ENCODE assay signal across 19 mouse cellular contexts in genomic region chr3:95294718-95295117, GRCm38 (mm10). TPM values are rescaled to one million over a fixed set of nuclear protein-coding genes. Genes with fewer than 3 reads are reported as not detected.
DNase-seq lines count a peak whose midpoint lies in the region; ATAC-seq and TF ChIP-seq lines count a peak whose summit lies in the region.
"Had no signal": no experiment of that assay in that cellular context is flagged by ENCODE, and none has a peak within 500 bp of the region (broad histone marks: within the 10 kb centered on the region; RNA-seq: fewer than 3 reads in every experiment).

No protein-coding gene starts in this region.

- DNase-seq in embryonic facial prominence, embryonic 10.5 days (ENCODE audit: low spot score), result no peak
- no peak for DNase-seq in liver, embryonic 11.5 days (ENCODE audit: low spot score)
- DNase-seq in layer of hippocampus, postnatal 14 days (ENCODE audit: low spot score in 2 of 2), result no peak
- no peak for DNase-seq in kidney, adult 8-10 months
- DNase-seq in kidney, postnatal 4 days, result no peak
- DNase-seq: adrenal gland, postnatal 14 days; cerebellum, adult 11 months; gastrocnemius, postnatal 36 days; liver, embryonic 13.5 days had no signal

- H3K27ac ChIP-seq in embryonic facial prominence, embryonic 13.5 days, result peak overlapping the region; percentile 60; the same call in 1 of the 2 replicates
- H3K27ac ChIP-seq in embryonic facial prominence, embryonic 10.5 days (replicated peaks), result no peak overlapping the region
- H3K27ac ChIP-seq in ES-Bruce4 (ENCODE audit: insufficient read depth, low read length), result peak overlapping the region; percentile 11; the same call in 1 of the 2 replicates
- peak overlapping the region; percentile 34; the same call in 1 of the 2 replicates for H3K27ac ChIP-seq in liver, embryonic 11.5 days (ENCODE audit: low read depth, low read length)
- H3K27ac ChIP-seq: hindbrain, embryonic 12.5 days had no signal

- H3K36me3 ChIP-seq in embryonic facial prominence, embryonic 13.5 days, result peaks cover 80% of the 10 kb centered on the region
- peaks cover 76% of the 10 kb centered on the region for H3K36me3 ChIP-seq in embryonic facial prominence, embryonic 10.5 days (replicated peaks)
- H3K36me3 ChIP-seq in ES-Bruce4 (ENCODE audit: control insufficient read depth, insufficient read depth, low read length, poor library complexity, severe bottlenecking), result peaks cover 12% of the 10 kb centered on the region
- peaks cover 14% of the 10 kb centered on the region for H3K36me3 ChIP-seq in liver, embryonic 11.5 days (ENCODE audit: control insufficient read depth, insufficient read depth, low read length)
- H3K36me3 ChIP-seq in megakaryocyte, embryonic 14.5 days (replicated peaks; ENCODE audit: low read length), result peaks cover 97% of the 10 kb centered on the region

- H3K9ac ChIP-seq in embryonic facial prominence, embryonic 13.5 days, result no peak overlapping the region
- no peak overlapping the region for H3K9ac ChIP-seq in ES-Bruce4 (ENCODE audit: low read depth, poor library complexity, severe bottlenecking)
- no peak overlapping the region for H3K9ac ChIP-seq in liver, embryonic 11.5 days (ENCODE audit: low read depth, low read length)
- H3K9ac ChIP-seq: hindbrain, embryonic 12.5 days; liver, embryonic 13.5 days; lung, embryonic 15.5 days had no signal

- H3K4me3 ChIP-seq in embryonic facial prominence, embryonic 13.5 days, result no peak overlapping the region
- no peak overlapping the region for H3K4me3 ChIP-seq in embryonic facial prominence, embryonic 10.5 days
- H3K4me3 ChIP-seq in ES-Bruce4 (ENCODE audit: low read depth, low read length), result no peak overlapping the region
- H3K4me3 ChIP-seq in liver, embryonic 11.5 days (ENCODE audit: low read depth, low read length), result no peak overlapping the region
- H3K4me3 ChIP-seq in megakaryocyte, embryonic 14.5 days (replicated peaks), result peak overlapping the region; percentile 62
- H3K4me3 ChIP-seq: hindbrain, embryonic 12.5 days; liver, embryonic 13.5 days; lung, embryonic 15.5 days had no signal

- no peaks in the 10 kb centered on the region for H3K27me3 ChIP-seq in embryonic facial prominence, embryonic 13.5 days
- H3K27me3 ChIP-seq in embryonic facial prominence, embryonic 10.5 days (replicated peaks; ENCODE audit: low read depth, poor library complexity, severe bottlenecking), result no peaks in the 10 kb centered on the region
- H3K27me3 ChIP-seq in ES-Bruce4 (ENCODE audit: control insufficient read depth, insufficient read depth, low read length, poor library complexity, severe bottlenecking), result no peaks in the 10 kb centered on the region
- no peaks in the 10 kb centered on the region for H3K27me3 ChIP-seq in liver, embryonic 11.5 days (replicated peaks; ENCODE audit: control insufficient read depth, insufficient read depth, low read length)
- no peaks in the 10 kb centered on the region for H3K27me3 ChIP-seq in megakaryocyte, embryonic 14.5 days (replicated peaks)
- H3K27me3 ChIP-seq: hindbrain, embryonic 12.5 days; liver, embryonic 13.5 days; lung, embryonic 15.5 days had no signal

- no peak overlapping the region for H3K4me2 ChIP-seq in embryonic facial prominence, embryonic 13.5 days
- H3K4me2 ChIP-seq in liver, embryonic 11.5 days, result no peak overlapping the region
- H3K4me2 ChIP-seq: hindbrain, embryonic 12.5 days; liver, embryonic 13.5 days; lung, embryonic 15.5 days; midbrain, embryonic 11.5 days had no signal

- no peak for TF ChIP-seq CTCF in ES-Bruce4 (IDR thresholded peaks at IDR 0.05; ENCODE audit: low read depth, low read length)

- 0 out of 2 replicates have a peak, but pooled peaks cover 4% of the 10 kb centered on the region for H3K4me1 ChIP-seq in embryonic facial prominence, embryonic 13.5 days
- peaks cover 11% of the 10 kb centered on the region for H3K4me1 ChIP-seq in embryonic facial prominence, embryonic 10.5 days
- H3K4me1 ChIP-seq in ES-Bruce4 (ENCODE audit: control insufficient read depth, insufficient read depth, low read length), result peaks cover 14% of the 10 kb centered on the region
- H3K4me1 ChIP-seq in liver, embryonic 11.5 days (replicated peaks; ENCODE audit: control insufficient read depth, insufficient read depth, low read length), result peaks cover 12% of the 10 kb centered on the region
- peaks cover 100% of the 10 kb centered on the region for H3K4me1 ChIP-seq in megakaryocyte, embryonic 14.5 days
- H3K4me1 ChIP-seq: hindbrain, embryonic 12.5 days; lung, embryonic 15.5 days had no signal

- ATAC-seq in embryonic facial prominence, embryonic 13.5 days (ENCODE audit: insufficient number of reproducible peaks, insufficient read depth, low FRiP score, low TSS enrichment, low read depth), result no peak
- ATAC-seq in liver, embryonic 11.5 days (replicated peaks; ENCODE audit: low FRiP score), result no peak

- no peaks in the 10 kb centered on the region for H3K9me3 ChIP-seq in embryonic facial prominence, embryonic 13.5 days
- H3K9me3 ChIP-seq in embryonic facial prominence, embryonic 10.5 days, result no peaks in the 10 kb centered on the region
- H3K9me3 ChIP-seq in ES-Bruce4 (replicated peaks; ENCODE audit: control insufficient read depth, insufficient read depth, low read length, poor library complexity, severe bottlenecking), result no peaks in the 10 kb centered on the region
- H3K9me3 ChIP-seq in liver, embryonic 11.5 days (ENCODE audit: control insufficient read depth, low read length), result no peaks in the 10 kb centered on the region
- no peaks in the 10 kb centered on the region for H3K9me3 ChIP-seq in megakaryocyte, embryonic 14.5 days
- H3K9me3 ChIP-seq: hindbrain, embryonic 12.5 days; liver, embryonic 13.5 days; lung, embryonic 15.5 days had no signal

- WGBS in embryonic facial prominence, embryonic 13.5 days, result 80% methylated on average over 5 of the region's 5 CpGs
- 92% methylated on average over 5 of the region's 5 CpGs for whole genome bisulfite sequencing in embryonic facial prominence, embryonic 10.5 days
- WGBS in liver, embryonic 11.5 days, result 83% methylated on average over 5 of the region's 5 CpGs

- TF ChIP-seq POLR2A in ES-Bruce4 (IDR thresholded peaks at IDR 0.05; ENCODE audit: insufficient read depth, low read length), result no peak

- no peak for TF ChIP-seq EP300 in ES-Bruce4 (IDR thresholded peaks at IDR 0.05; ENCODE audit: insufficient read depth, low read depth, low read length)

RNA-seq across cellular contexts. Expression of gene Anxa9, which starts 12.3 kb away (rescaled TPM):
- 1.7 and 2.4 TPM in 2 replicates for polyA plus RNA-seq in embryonic facial prominence, embryonic 13.5 days (2015; fragmentation: Nextera tagmentation; extraction: Ambion mirVana)
- polyA plus RNA-seq in embryonic facial prominence, embryonic 10.5 days (2016; fragmentation: Nextera tagmentation; extraction: Ambion mirVana), result 1.3 and 1.4 TPM in 2 replicates
- polyA plus RNA-seq in ES-Bruce4 (2011; ENCODE audit: insufficient read depth, insufficient read length, low read depth, missing spikeins), result 1.9 and 2.0 TPM in 2 replicates
- polyA plus RNA-seq in liver, embryonic 11.5 days (2014; fragmentation: Nextera tagmentation; extraction: Ambion mirVana), result 5.5 and 6.7 TPM in 2 replicates
- 0.66 TPM in 1 of 2 replicates, not detected in the other for polyA plus RNA-seq in megakaryocyte, embryonic 14.5 days (2012; ENCODE audit: insufficient read depth, low replicate concordance)
- total RNA-seq in layer of hippocampus, postnatal 14 days (2021), result under 1 TPM; 0.51 to 0.95 TPM

RNA-seq across cellular contexts. Expression of gene Prune1, which starts 12.8 kb away (rescaled TPM):
- 21.6 and 23.5 TPM in 2 replicates for polyA plus RNA-seq in embryonic facial prominence, embryonic 13.5 days (2015; fragmentation: Nextera tagmentation; extraction: Ambion mirVana)
- polyA plus RNA-seq in embryonic facial prominence, embryonic 10.5 days (2016; fragmentation: Nextera tagmentation; extraction: Ambion mirVana), result 27.3 and 29.1 TPM in 2 replicates
- 42.9 and 43.9 TPM in 2 replicates for polyA plus RNA-seq in ES-Bruce4 (2011; ENCODE audit: insufficient read depth, insufficient read length, low read depth, missing spikeins)
- polyA plus RNA-seq in liver, embryonic 11.5 days (2014; fragmentation: Nextera tagmentation; extraction: Ambion mirVana), result 19.8 and 22.7 TPM in 2 replicates
- polyA plus RNA-seq in megakaryocyte, embryonic 14.5 days (2012; ENCODE audit: insufficient read depth, low replicate concordance), result 5.2 and 6.0 TPM in 2 replicates
- 10 to 100 TPM; 26.8 to 26.9 TPM for total RNA-seq in layer of hippocampus, postnatal 14 days (2021)

RNA-seq across cellular contexts. Expression of gene Mindy1, which starts 13.6 kb away (rescaled TPM):
- 41.4 and 42.9 TPM in 2 replicates for polyA plus RNA-seq in embryonic facial prominence, embryonic 13.5 days (2015; fragmentation: Nextera tagmentation; extraction: Ambion mirVana)
- polyA plus RNA-seq in embryonic facial prominence, embryonic 10.5 days (2016; fragmentation: Nextera tagmentation; extraction: Ambion mirVana), result 36.3 and 37.1 TPM in 2 replicates
- polyA plus RNA-seq in ES-Bruce4 (2011; ENCODE audit: insufficient read depth, insufficient read length, low read depth, missing spikeins), result 43.6 and 48.0 TPM in 2 replicates
- polyA plus RNA-seq in liver, embryonic 11.5 days (2014; fragmentation: Nextera tagmentation; extraction: Ambion mirVana), result 29.0 and 29.9 TPM in 2 replicates
- polyA plus RNA-seq in megakaryocyte, embryonic 14.5 days (2012; ENCODE audit: insufficient read depth, low replicate concordance), result 517 and 1,363 TPM in 2 replicates
- total RNA-seq in layer of hippocampus, postnatal 14 days (2021), result 10 to 100 TPM; 26.2 to 28.5 TPM

RNA-seq across cellular contexts. Expression of gene Cers2, which starts 19.9 kb away (rescaled TPM):
- polyA plus RNA-seq in embryonic facial prominence, embryonic 13.5 days (2015; fragmentation: Nextera tagmentation; extraction: Ambion mirVana), result 168 and 170 TPM in 2 replicates
- polyA plus RNA-seq in embryonic facial prominence, embryonic 10.5 days (2016; fragmentation: Nextera tagmentation; extraction: Ambion mirVana), result 125 TPM in 2 replicates
- 99.9 and 103 TPM in 2 replicates for polyA plus RNA-seq in ES-Bruce4 (2011; ENCODE audit: insufficient read depth, insufficient read length, low read depth, missing spikeins)
- 178 and 182 TPM in 2 replicates for polyA plus RNA-seq in liver, embryonic 11.5 days (2014; fragmentation: Nextera tagmentation; extraction: Ambion mirVana)
- polyA plus RNA-seq in megakaryocyte, embryonic 14.5 days (2012; ENCODE audit: insufficient read depth, low replicate concordance), result 36.9 and 124 TPM in 2 replicates
- total RNA-seq in layer of hippocampus, postnatal 14 days (2021), result 10 to 100 TPM; 60.8 to 62.0 TPM

RNA-seq across cellular contexts. Expression of gene Bnipl, which starts 43.7 kb away (rescaled TPM):
- polyA plus RNA-seq in embryonic facial prominence, embryonic 13.5 days (2015; fragmentation: Nextera tagmentation; extraction: Ambion mirVana), result 4.9 and 6.2 TPM in 2 replicates
- 0.99 and 2.0 TPM in 2 replicates for polyA plus RNA-seq in embryonic facial prominence, embryonic 10.5 days (2016; fragmentation: Nextera tagmentation; extraction: Ambion mirVana)
- polyA plus RNA-seq in ES-Bruce4 (2011; ENCODE audit: insufficient read depth, insufficient read length, low read depth, missing spikeins), result 4.1 and 4.8 TPM in 2 replicates
- 0.08 and 0.25 TPM in 2 replicates for polyA plus RNA-seq in liver, embryonic 11.5 days (2014; fragmentation: Nextera tagmentation; extraction: Ambion mirVana)
- polyA plus RNA-seq in megakaryocyte, embryonic 14.5 days (2012; ENCODE audit: insufficient read depth, low replicate concordance), result 0.30 TPM in 1 of 2 replicates, not detected in the other
- total RNA-seq in layer of hippocampus, postnatal 14 days (2021), result under 1 TPM in 1 of 2 experiments, not detected in 1; 0.46 TPM
- total RNA-seq: gastrocnemius, postnatal 36 days; heart, adult 8-10 months; heart, postnatal 25 days; midbrain, postnatal 0 days had no signal
- polyA plus RNA-seq: heart, embryonic 14.5 days; liver, embryonic 13.5 days; midbrain, postnatal 0 days had no signal

Comparison
In these comparisons a context has a peak if more than half of its experiments do, and no peak if none do; other contexts are left out.
1. RNA of gene Mindy1, which starts 13.6 kb away (polyA plus RNA-seq): 517 to 1,363 TPM in megakaryocyte, embryonic 14.5 days; 43.6 to 48.0 TPM in ES-Bruce4, 41.4 to 42.9 TPM in embryonic facial prominence, embryonic 13.5 days, 36.3 to 37.1 TPM in embryonic facial prominence, embryonic 10.5 days and 29.0 to 29.9 TPM in liver, embryonic 11.5 days; every median in the first group is over 10 times any median in the second.